Mouse (Mus musculus) left cerebral cortex, postnatal 10 days (tissue): ENCODE measurements around the gene Gm44973. TPM values are rescaled to one million over a fixed set of nuclear protein-coding genes. Genes with fewer than 3 reads are reported as not detected.

Experiments used
- DNase-seq, 2 experiments: peaks; one replicate each; pipeline ENCODE4 v3.0.0; 2021 to 2022; ENCODE audit warnings: low spot score in 2 of 2, mixed read lengths in 1 of 2; ENCODE audit errors: extremely low spot score in 1 of 2
- intact Hi-C: fragments of 180-260 bp; cut with DNase I; formaldehyde crosslinking; loops from one replicate; pipeline ENCODE4 v1.15.1; 2025
- total RNA-seq, 2 experiments: library from RNA; stranded (reverse); gene quantifications; 2 replicates each; pipeline ENCODE4 v1.2.3; 2021

The Gm44973 gene
- total RNA-seq, 2 experiments from 2014 or later = not detected

GRCm38 (mm10) chr7:5038940-5039339 is 23.6 kb downstream of the Gm44973 start:
- no peak for DNase-seq
- intact Hi-C loops = no loop called here

- intact Hi-C loops = loop anchor here (5.0 kb wide), 1 partner anchor 103 kb away; no protein-coding TSS in a partner anchor
- DNase-seq = no peak
Measured at GRCm38 (mm10) chr7:5044981-5045380, 29.7 kb downstream of the Gm44973 start.

GRCm38 (mm10) chr7:5046112-5046511 is 30.8 kb downstream of the Gm44973 start:
- DNase-seq = no peak
- intact Hi-C loops = loop anchor here (5.0 kb wide), 1 partner anchor 104 kb away; no protein-coding TSS in a partner anchor

- intact Hi-C loops = loop anchor here (5.0 kb wide), 1 partner anchor 105 kb away; no protein-coding TSS in a partner anchor
- DNase-seq = no peak
Measured at GRCm38 (mm10) chr7:5047313-5047712, 32.0 kb downstream of the Gm44973 start.

- intact Hi-C loops = no loop called here
- peak in 1 of 2 experiments; percentile 88 for DNase-seq
Measured at GRCm38 (mm10) chr7:5051193-5052192, 36.2 kb downstream of the Gm44973 start, which contains the start of gene Zfp580. Gene Zfp580 (plus strand): TSS chr7:5051538.

- intact Hi-C loops = no loop called here
- no peak for DNase-seq
Measured at GRCm38 (mm10) chr7:5052438-5052837, 37.1 kb downstream of the Gm44973 start.

- DNase-seq = peak in 1 of 2 experiments; percentile 61
- intact Hi-C loops = no loop called here
Measured at GRCm38 (mm10) chr7:5052931-5053343, 37.6 kb downstream of the Gm44973 start.

- DNase-seq = peak in 1 of 2 experiments; percentile 67
- intact Hi-C loops = no loop called here
Measured at GRCm38 (mm10) chr7:5053456-5054179, 38.3 kb downstream of the Gm44973 start.

GRCm38 (mm10) chr7:5056651-5057263 is 41.5 kb downstream of the Gm44973 start:
- intact Hi-C loops = no loop called here
- DNase-seq = peak; percentile 59 to 87

- DNase-seq = peak in 1 of 2 experiments; percentile 29
- intact Hi-C loops = no loop called here
Measured at GRCm38 (mm10) chr7:5057381-5057780, 42.1 kb downstream of the Gm44973 start.

- DNase-seq = no peak
- intact Hi-C loops = no loop called here
Measured at GRCm38 (mm10) chr7:5057804-5058203, 42.5 kb downstream of the Gm44973 start.

- intact Hi-C loops = no loop called here
- no peak for DNase-seq
Measured at GRCm38 (mm10) chr7:5058631-5059030, 43.3 kb downstream of the Gm44973 start.

GRCm38 (mm10) chr7:5059421-5059820 is 44.1 kb downstream of the Gm44973 start:
- intact Hi-C loops = no loop called here
- no peak for DNase-seq

- intact Hi-C loops = no loop called here
- peak; percentile 78 to 91 for DNase-seq
Measured at GRCm38 (mm10) chr7:5060239-5060731, 45.0 kb downstream of the Gm44973 start.

GRCm38 (mm10) chr7:5060944-5061773 is 45.9 kb downstream of the Gm44973 start:
- peak; percentile 99 for DNase-seq
- intact Hi-C loops = no loop called here

GRCm38 (mm10) chr7:5061774-5062359 is 46.6 kb downstream of the Gm44973 start, which contains the start of gene U2af2:
Gene U2af2 (plus strand): TSS chr7:5062143.
- intact Hi-C loops = loop anchor here (2.0 kb wide), 1 partner anchor 19 kb away; the partner anchor contains the start of gene Epn1

GRCm38 (mm10) chr7:5062360-5063001 is 47.2 kb downstream of the Gm44973 start:
- no peak for DNase-seq
- intact Hi-C loops = loop anchor here (2.0 kb wide), 1 partner anchor 18 kb away; the partner anchor contains the start of gene Epn1

More at GRCm38 (mm10) chr7:5061774-5062359, 46.6 kb downstream of the Gm44973 start, which contains the start of gene U2af2:
- peak; percentile 89 to 98 for DNase-seq
